Mouse (Mus musculus) c-Kit-positive CD71-positive TER-119-positive erythroid progenitor cells, embryonic 14.5 days (primary cell): ENCODE measurements at regions not wholly inside any gene's neighbourhood (a gene's known extent, or its start where the extent isn't known, plus 50 kb on each side); places are given as distances from the start of the nearest gene placed in this dataset.

ENCODE experiments used
- DNase-seq: peaks from one replicate; pipeline ENCODE4 v3.0.0-alpha.2; 2013; ENCODE audit warnings: low spot score

DNA sequence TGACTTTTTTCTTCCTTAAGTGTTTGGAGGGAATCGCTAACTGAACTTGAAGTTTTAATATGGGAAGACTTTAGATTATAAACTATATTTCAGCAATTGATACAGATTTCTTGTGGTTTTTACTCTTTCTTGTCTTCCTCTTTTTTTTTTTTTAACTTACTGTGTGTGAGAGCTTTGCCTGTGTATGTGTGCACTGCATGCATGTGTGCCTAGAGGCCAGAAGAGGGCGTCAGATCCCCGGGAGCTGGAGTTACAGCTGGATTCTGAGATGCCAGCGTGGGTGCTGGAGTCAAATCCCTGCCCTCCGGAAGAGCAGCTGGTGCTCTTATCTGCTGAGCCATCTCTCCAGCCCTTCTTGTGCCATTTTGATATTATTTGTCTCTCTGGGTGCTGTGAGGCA is 129.6 kb downstream of the Trim33 start:
- no peak for DNase-seq

DNA sequence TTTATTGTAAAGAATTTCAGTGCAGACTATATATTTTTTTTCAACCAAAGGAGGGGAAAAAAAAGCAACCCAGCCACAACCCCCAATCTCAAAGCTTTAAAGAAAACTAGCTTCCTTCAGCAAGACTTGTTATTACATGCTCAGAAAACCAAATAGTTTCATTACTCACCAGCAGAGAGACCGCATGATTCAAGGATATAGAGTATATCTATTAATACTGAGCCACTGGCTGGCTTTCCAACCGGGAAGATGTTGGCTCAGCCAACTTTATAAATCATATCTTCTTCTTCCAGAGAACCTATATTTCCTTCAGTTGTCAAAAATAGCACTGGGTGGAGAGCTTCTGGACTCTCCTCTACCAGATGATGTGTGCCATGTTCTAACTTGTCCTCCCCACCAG is 133.2 kb downstream of the Trim33 start:
- no peak for DNase-seq

GRCm38 (mm10) chr3:103415051-103415695 is 136.1 kb downstream of the Trim33 start:
- no peak for DNase-seq

- DNase-seq: no peak
Observed at GRCm38 (mm10) chr3:103416296-103416695, 137.2 kb downstream of the Trim33 start.

GRCm38 (mm10) chr3:103417781-103418180 is 138.7 kb downstream of the Trim33 start:
- DNase-seq: no peak

- DNase-seq: no peak
Observed at GRCm38 (mm10) chr3:103419761-103420620, 140.9 kb downstream of the Trim33 start.

DNA sequence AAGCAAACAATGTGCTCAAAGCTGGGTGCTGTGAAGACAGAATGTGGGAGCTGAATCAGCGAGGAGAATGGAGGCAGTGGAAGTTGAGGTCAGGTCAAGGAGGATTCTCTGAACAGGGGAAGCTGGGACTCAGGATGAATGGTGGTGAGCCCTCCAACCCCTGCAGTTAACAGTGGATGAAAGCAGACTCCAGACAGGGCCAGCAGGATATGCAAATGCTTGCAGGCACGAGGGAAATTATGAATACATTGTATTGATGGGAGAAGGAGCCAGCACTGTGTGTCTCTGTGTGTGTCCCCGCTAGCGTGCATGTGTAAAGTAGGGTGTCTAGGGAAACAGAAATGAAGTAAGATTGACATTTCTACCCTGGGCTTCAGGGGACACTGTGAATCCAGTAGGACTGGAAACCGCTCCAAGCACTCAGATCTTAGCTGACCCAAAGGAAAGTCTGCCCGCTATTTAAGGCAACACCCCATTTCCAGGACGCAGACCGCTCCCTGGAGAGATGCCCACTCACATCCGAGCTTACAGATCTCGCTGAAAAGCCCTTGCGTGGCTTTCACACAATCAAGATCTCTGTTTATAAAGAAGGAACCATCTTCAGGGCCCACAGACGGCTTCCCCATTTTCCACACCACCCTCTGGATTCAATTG is 141.7 kb downstream of the Trim33 start:
- DNase-seq: no peak

DNA sequence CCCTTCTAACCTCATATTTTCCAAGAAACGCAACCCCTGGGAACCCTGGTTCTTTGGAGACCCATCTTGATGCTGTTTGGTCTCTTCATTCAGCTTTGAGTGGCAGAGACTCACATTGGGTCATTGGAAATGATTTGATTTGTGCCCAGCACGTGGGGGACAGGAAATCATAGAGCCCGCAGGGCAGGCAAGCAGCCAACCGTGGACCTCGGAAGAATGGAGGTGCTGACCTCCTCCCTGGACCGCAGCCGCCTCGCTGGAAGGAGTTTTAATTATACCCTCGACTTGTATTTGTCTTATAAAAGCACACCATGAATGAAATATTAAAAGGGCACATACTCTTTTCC is 142.2 kb downstream of the Trim33 start:
- no peak for DNase-seq

GRCm38 (mm10) chr3:103422806-103423205 is 143.7 kb downstream of the Trim33 start:
- DNase-seq: no peak

GRCm38 (mm10) chr3:103423290-103423689 is 144.2 kb downstream of the Trim33 start:
- DNase-seq: no peak

- DNase-seq: no peak
Observed at GRCm38 (mm10) chr3:103425812-103426430, 146.8 kb downstream of the Trim33 start.

DNA sequence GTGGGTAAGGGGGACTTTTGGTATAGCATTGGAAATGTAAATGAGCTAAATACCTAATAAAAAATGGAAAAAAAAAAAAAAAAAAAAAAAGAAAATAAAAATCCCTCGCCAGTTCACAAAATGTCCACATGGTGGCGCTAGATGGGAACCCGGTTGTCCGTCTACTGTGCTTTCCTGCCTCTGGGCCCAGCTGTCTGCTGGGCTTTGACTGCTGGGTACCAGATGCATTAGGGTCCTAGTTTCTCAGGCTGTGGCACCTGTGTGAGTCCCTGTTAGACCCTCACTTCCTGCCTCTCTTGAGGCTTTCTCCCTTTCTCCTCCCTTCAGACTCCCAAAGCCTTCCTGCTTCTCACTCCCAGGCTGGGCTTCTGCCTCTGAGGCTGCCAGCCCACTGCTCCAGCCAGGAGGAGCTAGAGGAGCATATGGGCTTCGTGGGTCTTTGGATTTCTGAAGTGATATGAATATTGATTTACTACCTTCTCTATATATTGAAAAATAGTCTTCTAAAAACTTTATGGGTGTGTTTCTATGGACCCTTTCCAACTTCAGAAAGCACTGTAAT is 145.7 kb upstream of the Syt6 start:
- DNase-seq: peak; percentile 35

DNA sequence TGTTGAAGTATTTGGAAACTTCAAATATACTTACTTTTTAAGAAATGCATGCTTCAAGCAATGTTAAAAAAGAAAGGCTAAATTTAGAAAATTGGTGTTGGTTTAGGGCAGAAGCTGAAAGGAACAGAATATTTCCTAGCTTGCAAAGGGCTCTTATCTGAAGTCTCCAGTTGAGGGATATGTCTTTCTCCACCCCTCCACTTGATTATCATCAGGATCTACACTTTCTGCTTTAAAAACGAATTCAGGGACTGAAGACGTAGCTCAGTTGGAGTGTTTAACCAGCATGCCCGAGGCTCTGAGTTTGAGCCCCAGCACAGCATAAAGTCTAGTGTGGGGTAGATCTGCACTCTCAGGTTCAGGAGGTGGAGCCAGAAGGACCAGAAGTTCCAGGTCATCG is 144.9 kb upstream of the Syt6 start:
- DNase-seq: no peak

DNA sequence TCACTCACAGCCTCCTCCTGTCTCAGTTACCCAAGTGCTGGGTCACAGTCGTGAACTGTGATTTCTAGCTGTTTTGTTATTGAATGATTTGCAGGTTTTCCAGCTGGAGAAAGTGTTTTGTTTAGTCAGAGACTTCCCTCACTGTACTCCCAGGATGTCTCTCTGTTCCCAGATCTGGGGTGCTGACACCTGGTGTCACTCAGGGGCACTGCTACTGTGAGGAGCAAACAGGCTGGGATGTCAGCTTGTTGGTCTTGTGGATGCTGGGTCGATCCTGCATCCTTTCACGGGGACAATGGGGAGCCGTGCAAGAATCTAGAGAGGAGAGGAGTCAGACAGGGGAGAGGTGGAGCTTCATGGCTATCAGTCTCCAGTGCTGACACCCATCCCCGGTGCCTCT is 142.8 kb upstream of the Syt6 start:
- no peak for DNase-seq

DNA sequence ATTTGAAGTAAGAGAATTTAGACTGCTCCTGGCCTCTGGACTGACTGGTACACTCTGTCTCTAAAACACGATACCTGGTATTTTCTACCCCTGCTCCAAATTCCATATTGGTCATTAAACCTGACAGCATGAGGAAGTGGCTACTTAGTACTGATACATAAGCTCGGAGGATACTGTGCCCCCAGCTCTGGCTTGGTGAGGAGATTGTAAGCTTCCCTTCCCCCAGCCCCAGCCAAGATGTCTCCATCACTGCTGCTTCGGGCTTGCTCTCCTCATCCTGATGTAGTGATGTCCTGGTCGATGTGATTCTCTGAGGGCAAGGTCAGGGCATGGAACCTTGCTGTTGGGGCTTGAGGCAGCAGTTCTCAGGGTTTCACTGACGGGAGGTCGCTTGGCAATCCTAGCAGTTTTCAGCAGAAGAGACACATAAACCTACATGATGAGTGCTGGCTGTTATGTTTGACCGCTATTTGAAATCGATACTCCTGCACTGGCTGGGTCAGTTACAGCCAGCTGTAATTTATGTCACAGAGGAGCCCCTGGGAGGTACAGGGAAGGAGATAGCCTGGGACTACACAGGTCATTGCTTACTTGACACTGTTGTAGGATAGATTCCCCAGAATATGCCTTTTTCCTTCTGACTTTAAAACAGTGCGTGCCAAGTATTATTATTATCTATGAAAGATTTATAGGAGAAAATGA is 138.0 kb upstream of the Syt6 start:
- DNase-seq: no peak

- no peak for DNase-seq
Observed at GRCm38 (mm10) chr3:103438791-103439354, 136.2 kb upstream of the Syt6 start.

GRCm38 (mm10) chr3:103443247-103443646 is 131.8 kb upstream of the Syt6 start:
- no peak for DNase-seq

DNA sequence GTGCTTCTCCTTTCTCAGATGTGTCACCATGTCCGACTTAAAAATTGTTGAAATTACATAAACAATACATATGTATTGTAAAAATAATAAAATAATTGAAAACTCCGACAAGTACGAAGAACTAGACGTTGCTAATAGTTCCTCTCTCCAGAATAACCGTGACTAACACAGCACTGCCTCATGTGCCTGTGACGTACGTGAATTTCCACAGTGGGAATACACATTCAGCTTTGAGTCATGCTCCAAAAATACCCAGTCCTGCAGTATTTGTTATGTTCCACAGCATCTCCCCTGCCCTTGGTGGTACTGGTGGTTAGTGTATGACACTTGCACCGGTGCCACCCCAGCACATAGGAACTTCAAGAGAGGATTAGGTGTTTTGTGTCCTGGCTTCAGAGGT is 129.2 kb upstream of the Syt6 start:
- no peak for DNase-seq

- DNase-seq: no peak
Observed at GRCm38 (mm10) chr3:103449851-103450250, 125.2 kb upstream of the Syt6 start.

GRCm38 (mm10) chr3:103451971-103452370 is 123.1 kb upstream of the Syt6 start:
- no peak for DNase-seq

DNA sequence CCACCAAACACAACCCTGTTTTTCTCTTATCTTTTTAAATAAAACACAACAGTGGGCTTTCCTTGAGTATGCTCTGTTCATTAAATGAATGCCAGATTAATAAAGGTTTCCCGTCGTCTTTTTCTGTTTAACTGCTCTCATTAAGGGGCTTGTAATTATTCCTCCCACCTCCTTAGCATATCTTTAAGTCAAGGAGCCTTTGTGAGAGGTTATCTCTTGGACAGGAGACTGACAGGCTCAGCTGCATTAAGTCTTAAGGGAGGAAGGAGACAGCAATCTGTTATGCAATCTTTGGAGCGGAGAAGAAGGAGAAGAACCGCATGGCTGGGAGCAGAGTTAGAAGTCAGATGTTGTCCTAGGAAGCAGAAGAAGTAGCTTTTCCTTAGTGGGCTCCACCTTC is 111.3 kb upstream of the Syt6 start:
- DNase-seq: no peak
